Mouse (Mus musculus): Measurements from ENCODE around the gene Srrm2.

DNA sequence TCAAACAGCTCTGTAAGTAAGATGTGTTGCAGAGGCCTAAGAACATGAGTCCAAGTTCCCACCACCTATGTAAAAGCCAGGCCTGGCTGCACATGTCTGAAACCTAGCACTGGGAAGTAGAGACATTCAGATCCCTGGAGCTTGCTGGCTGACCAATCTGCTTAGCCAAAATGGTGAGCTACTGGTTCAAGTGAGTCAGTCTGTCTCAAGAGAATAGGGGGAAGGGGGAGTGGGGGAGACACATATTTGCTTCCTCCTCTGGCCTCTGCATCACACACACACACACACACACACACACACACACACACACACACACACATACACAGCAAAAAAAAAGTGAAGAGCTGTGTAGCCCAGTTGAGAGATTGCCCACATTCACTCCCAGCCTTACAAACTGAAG, 7.0 kb upstream of the Srrm2 start:
- TF ChIP-seq GATA1 (IDR thresholded peaks at IDR 0.05; ENCODE audit: borderline replicate concordance, low read length) (no peak), FLI1 (IDR thresholded peaks at IDR 0.05; ENCODE audit: low read length) (no peak)

Measured in megakaryocyte, embryonic 14.5 days (primary cell).